Mouse (Mus musculus) left cerebral cortex, adult 2 months (tissue): ENCODE results near the gene Lhfpl2. TPM values are rescaled to one million over a fixed set of nuclear protein-coding genes. Genes with fewer than 3 reads are reported as not detected.

ENCODE experiments used
- DNase-seq, 2 experiments: peaks; one replicate each; pipeline ENCODE4 v3.0.0; 2021 to 2022; ENCODE audit warnings: low spot score in 2 of 2, mixed read lengths in 1 of 2; ENCODE audit errors: extremely low spot score in 1 of 2
- H3K27ac ChIP-seq: fragments of 200-600 bp; 2 replicates; pipeline ENCODE4 v1.8.1; 2022
- H3K4me3 ChIP-seq: fragments of 200-600 bp; 2 replicates; pipeline ENCODE4 v1.8.1; 2022
- CTCF ChIP-seq: fragments of 200-600 bp; IDR thresholded peaks from 2 replicates; pipeline ENCODE4 v1.8.1; 2022; ENCODE audit warnings: antibody characterized with exemption, mild to moderate bottlenecking, moderate library complexity
- intact Hi-C: fragments of 180-260 bp; cut with DNase I; formaldehyde crosslinking; loops from one replicate; pipeline ENCODE4 v1.15.1; 2025
- total RNA-seq, 2 experiments: library from RNA; stranded (reverse); gene quantifications; 2 replicates each; pipeline ENCODE4 v1.2.3; 2021

The Lhfpl2 gene
- total RNA-seq, 2 experiments from 2014 or later: 12.5 to 15.9 TPM

DNA sequence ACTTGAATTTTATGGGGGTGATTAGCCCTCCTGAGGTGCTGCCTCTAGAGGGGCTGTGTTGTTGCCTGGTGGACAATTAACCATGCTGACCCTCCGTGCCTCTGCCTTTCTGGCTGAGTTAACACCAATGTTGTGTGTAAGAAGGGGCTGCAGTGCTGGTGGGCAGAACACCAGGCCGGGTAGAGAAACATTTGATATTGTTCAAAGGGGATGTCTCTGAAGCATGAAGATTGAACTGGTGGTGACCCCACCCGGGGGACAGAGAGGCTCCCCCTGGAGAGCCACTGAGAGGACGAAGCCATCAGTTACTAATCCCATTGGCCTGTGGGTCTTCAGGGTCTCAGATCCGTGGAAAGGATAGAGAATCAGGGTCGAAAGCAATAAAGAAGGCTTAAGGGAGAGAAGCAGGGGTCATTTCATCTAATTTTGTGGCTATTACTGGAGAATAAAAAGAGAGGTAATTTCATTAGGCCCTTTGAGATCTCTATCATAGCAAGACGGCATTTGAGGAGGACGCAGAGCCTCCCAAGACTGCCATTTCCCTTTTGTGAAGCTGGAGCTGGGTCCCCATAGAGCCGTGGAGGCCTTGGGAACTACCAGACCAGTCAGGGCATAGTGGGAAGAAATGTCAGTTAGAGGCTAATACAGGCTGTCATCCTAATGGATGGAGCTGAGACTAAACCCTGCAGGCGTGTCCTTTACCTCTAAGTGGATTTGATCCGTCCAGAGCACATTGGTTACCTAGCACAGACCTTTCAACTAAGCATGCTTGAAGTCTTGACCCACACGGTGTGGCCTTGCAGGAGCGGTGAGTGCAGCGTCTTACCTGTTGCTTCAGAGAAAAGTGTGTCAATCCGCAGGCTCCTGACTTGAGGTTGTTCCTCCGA lies 12.1 kb downstream of the Lhfpl2 start:
- no peak for TF ChIP-seq CTCF
- intact Hi-C loops: loop anchor here (5.0 kb wide), 1 partner anchor 133 kb away; no protein-coding TSS in a partner anchor
- DNase-seq: no peak
- Histone ChIP-seq H3K4me3 (no peak overlapping the region), H3K27ac (no peak overlapping the region)

- peak; percentile 4; the same call in 1 of the 2 replicates for TF ChIP-seq CTCF
- H3K4me3 ChIP-seq: no peak overlapping the region
- intact Hi-C loops: loop anchor here (5.0 kb wide), 1 partner anchor 132 kb away; no protein-coding TSS in a partner anchor
Measured at GRCm38 (mm10) chr13:94070308-94070619, 12.7 kb downstream of the Lhfpl2 start.

DNA sequence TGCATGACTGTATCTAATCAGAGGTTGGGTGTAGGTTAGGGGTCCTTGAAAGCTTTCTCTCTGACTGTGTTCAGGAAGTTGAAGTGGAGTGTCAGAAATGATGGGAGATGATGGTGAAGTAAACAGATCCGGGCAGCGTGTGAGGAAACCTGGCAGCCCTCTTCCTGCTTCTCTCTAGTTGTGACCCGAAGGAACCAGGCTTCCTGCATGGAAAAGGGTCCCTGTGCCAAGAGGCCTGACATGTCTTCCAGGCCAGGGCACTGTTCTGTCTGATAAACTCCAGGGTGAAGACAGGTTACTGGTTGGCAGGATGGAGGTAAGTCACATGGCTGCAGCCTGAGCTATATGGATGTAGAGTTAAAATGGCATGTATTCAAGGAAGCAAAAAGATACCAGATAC lies 13.3 kb downstream of the Lhfpl2 start:
- intact Hi-C loops: loop anchor here (5.0 kb wide), 1 partner anchor 131 kb away; no protein-coding TSS in a partner anchor
- no peak for TF ChIP-seq CTCF
- no peak overlapping the region for H3K27ac ChIP-seq
- no peak for DNase-seq
- no peak overlapping the region for H3K4me3 ChIP-seq

More at GRCm38 (mm10) chr13:94070308-94070619, 12.7 kb downstream of the Lhfpl2 start:
- no peak for DNase-seq
- H3K27ac ChIP-seq: no peak overlapping the region

GRCm38 (mm10) chr13:94073046-94073715 lies 15.6 kb downstream of the Lhfpl2 start:
- intact Hi-C loops: loop anchor here (5.0 kb wide), 1 partner anchor 129 kb away; no protein-coding TSS in a partner anchor
- H3K27ac ChIP-seq: no peak overlapping the region
- TF ChIP-seq CTCF: no peak

GRCm38 (mm10) chr13:94073716-94074115 lies 16.1 kb downstream of the Lhfpl2 start:
- TF ChIP-seq CTCF: no peak
- intact Hi-C loops: loop anchor here (5.0 kb wide), 1 partner anchor 129 kb away; no protein-coding TSS in a partner anchor
- H3K27ac ChIP-seq: no peak overlapping the region
- no peak for DNase-seq
- no peak overlapping the region for H3K4me3 ChIP-seq

More at GRCm38 (mm10) chr13:94073046-94073715, 15.6 kb downstream of the Lhfpl2 start:
- no peak overlapping the region for H3K4me3 ChIP-seq
- no peak for DNase-seq

- DNase-seq: no peak
- intact Hi-C loops: no loop called here
- TF ChIP-seq CTCF: no peak
- Histone ChIP-seq H3K4me3 (no peak overlapping the region), H3K27ac (no peak overlapping the region)
Measured at GRCm38 (mm10) chr13:94075181-94075580, 17.6 kb downstream of the Lhfpl2 start.

GRCm38 (mm10) chr13:94077136-94078018 lies 19.8 kb downstream of the Lhfpl2 start:
- no peak for DNase-seq
- Histone ChIP-seq H3K27ac (no peak overlapping the region), H3K4me3 (no peak overlapping the region)
- TF ChIP-seq CTCF: no peak
- intact Hi-C loops: no loop called here

DNA sequence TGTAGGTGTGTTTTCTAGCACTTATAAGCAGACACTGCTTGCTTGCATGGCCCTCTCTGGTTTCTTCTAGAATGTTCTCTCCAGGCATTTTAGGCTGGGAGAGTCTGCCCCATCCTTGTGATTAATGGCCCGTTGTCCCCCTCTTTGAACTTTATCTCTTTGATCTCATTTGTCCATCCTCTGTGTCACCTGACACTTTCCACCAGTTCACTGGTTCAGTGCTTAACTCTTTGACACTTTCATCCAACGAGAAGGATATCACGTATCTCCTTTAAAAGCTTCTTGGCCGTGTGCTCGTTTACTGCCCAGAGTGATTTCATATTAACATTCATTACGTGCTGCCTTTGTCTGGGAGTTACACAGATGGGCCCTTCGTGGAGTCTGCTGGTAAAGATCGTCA lies 25.6 kb downstream of the Lhfpl2 start:
- no peak overlapping the region for H3K27ac ChIP-seq
- no peak for DNase-seq
- H3K4me3 ChIP-seq: no peak overlapping the region
- intact Hi-C loops: no loop called here
- TF ChIP-seq CTCF: no peak

DNA sequence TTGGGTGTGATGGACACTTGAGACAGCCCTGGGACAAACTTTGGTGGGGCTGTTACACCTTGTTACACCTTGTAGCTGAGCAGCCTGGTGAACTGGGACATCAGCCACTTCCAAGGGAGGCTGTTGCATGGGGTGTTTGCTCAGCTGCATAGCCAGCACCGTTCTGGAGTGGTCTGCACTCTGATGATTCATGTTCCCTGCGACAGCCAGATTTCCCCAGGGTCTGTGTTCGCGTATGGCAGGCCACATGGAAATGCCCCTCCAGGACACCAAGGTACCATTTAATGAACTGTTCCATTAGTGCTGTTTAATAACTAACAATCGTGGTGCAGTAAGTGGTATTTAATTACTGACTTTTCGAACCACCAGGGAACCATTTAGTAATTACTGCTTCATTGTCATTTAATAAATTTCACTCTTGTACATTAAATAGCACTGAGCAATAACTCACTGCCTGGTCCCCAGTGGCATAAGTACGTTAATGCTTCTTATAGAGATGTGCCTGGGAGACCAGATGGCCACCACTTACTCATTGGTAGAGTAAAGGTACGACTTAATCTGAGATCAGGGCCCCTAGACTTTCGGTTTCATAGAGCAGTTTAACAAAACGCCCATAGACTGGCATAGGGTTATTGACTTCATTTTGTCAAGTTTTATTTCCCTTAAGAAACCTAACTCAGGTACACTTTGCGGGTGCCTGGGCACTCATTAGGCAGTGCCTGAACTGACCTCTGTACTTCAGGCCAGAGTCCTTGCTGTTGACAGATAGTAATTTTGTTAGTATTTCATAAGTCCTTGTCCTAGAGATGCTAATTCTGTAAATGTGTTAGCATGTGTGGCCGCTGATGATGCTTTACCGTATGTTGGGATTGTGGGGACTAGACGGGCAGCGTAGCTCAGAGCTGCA lies 26.9 kb downstream of the Lhfpl2 start:
- Histone ChIP-seq H3K4me3 (no peak overlapping the region), H3K27ac (no peak overlapping the region)
- no peak for DNase-seq
- intact Hi-C loops: no loop called here
- no peak for TF ChIP-seq CTCF

GRCm38 (mm10) chr13:94086090-94086808 lies 28.7 kb downstream of the Lhfpl2 start:
- no peak for TF ChIP-seq CTCF
- no peak overlapping the region for H3K4me3 ChIP-seq
- no peak for DNase-seq
- intact Hi-C loops: no loop called here
- no peak overlapping the region for H3K27ac ChIP-seq
